Mouse (Mus musculus) lung, embryonic 14.5 days (tissue): ENCODE data around the gene Zfp597. TPM values are rescaled to one million over a fixed set of nuclear protein-coding genes. Genes with fewer than 3 reads are reported as not detected.
A peak's percentile ranks its signal among the peaks of the same experiment; 100 is the strongest.

Source experiments
- ATAC-seq: fragments of 200-750 bp; cut with Nextera tagmentation; 2 replicates; pipeline ENCODE4 v1.8.0; 2017; ENCODE audit warnings: mild to moderate bottlenecking, moderate TSS enrichment, moderate library complexity; ENCODE audit not compliant: insufficient read depth
- DNase-seq: peaks from one replicate; pipeline ENCODE4 v3.0.0-alpha.2; 2015
- H3K27ac ChIP-seq: fragments of 300-500 bp; sonication (generic); 2 replicates; pipeline ENCODE4 v1.5.1; 2014; ENCODE audit warnings: low read depth, mild to moderate bottlenecking, moderate library complexity
- H3K27me3 ChIP-seq: fragments of 300-500 bp; sonication (generic); 2 replicates; pipeline ENCODE4 v1.6.1; 2014; ENCODE audit warnings: low read length, control low read depth; ENCODE audit not compliant: insufficient read depth
- H3K36me3 ChIP-seq: fragments of 300-500 bp; sonication (generic); 2 replicates; pipeline ENCODE4 v1.6.1; 2014; ENCODE audit warnings: control low read depth; ENCODE audit not compliant: insufficient read depth
- H3K4me1 ChIP-seq: fragments of 300-500 bp; sonication (generic); 2 replicates; pipeline ENCODE4 v1.6.1; 2014; ENCODE audit warnings: antibody characterized with exemption, control low read depth; ENCODE audit not compliant: insufficient read depth
- H3K4me2 ChIP-seq: fragments of 300-500 bp; sonication (generic); 2 replicates; pipeline ENCODE4 v1.6.1; 2014; ENCODE audit warnings: mild to moderate bottlenecking
- H3K4me3 ChIP-seq: fragments of 300-500 bp; sonication (generic); 2 replicates; pipeline ENCODE4 v1.5.1; 2014; ENCODE audit warnings: low read depth, low read length
- H3K9ac ChIP-seq: fragments of 300-500 bp; sonication (generic); 2 replicates; pipeline ENCODE4 v1.6.1; 2014
- H3K9me3 ChIP-seq: fragments of 300-500 bp; sonication (generic); 2 replicates; pipeline ENCODE4 v1.6.1; 2016; ENCODE audit warnings: low read depth, low read length, control low read depth
- CTCF ChIP-seq: IDR thresholded peaks from 2 replicates; pipeline ENCODE4 v1.5.1; 2016; ENCODE audit warnings: antibody characterized with exemption, low read depth
- WGBS: fragments of 180-500 bp; shearing (Covaris S2); extraction: QIAGEN DNeasy Blood & Tissue Kit; methylation state at CpG from one replicate; pipeline ENCODE4 v1.1.7; 2014; 5-methylcytosine and 5-hydroxymethylcytosine counted together
- polyA plus RNA-seq: library from polyadenylated mRNA; unstranded; fragments of >200 nt; fragmentation: Nextera tagmentation; extraction: Ambion mirVana; gene quantifications from 2 replicates; pipeline ENCODE4 v1.2.1, GENCODE M21; 2014

Gene Zfp597
- polyA plus RNA-seq, 1 experiment from 2014 or later = 6.5 TPM

GRCm38 (mm10) chr16:3846711-3847518 is 37.4 kb downstream of the Zfp597 start, which contains the start of gene Zfp174:
TSS of gene Zfp174 (plus strand) at chr16:3847268.
- Histone ChIP-seq H3K9ac (peak within 1 kb of the TSS; percentile 70), H3K27ac (no peak within 1 kb of the TSS), H3K9me3 (no peaks in the 10 kb centered on the region), H3K36me3 (no peaks in the 10 kb centered on the region), H3K4me3 (peak within 1 kb of the TSS; percentile 62), H3K4me1 (0 out of 2 replicates have a peak, but pooled peaks cover 3% of the 10 kb centered on the region), H3K27me3 (no peaks in the 10 kb centered on the region), H3K4me2 (peak within 1 kb of the TSS; percentile 76)
- ATAC-seq = peak; percentile 99
- peak; percentile 25; the same call in 1 of the 2 replicates for TF ChIP-seq CTCF
- DNase-seq = peak; percentile 98
- WGBS = 2% methylated on average over 38 of the region's 38 CpGs

- H3K36me3 ChIP-seq = no peaks in the 10 kb centered on the region
- 0 out of 2 replicates have a peak, but pooled peaks cover 3% of the 10 kb centered on the region for H3K4me1 ChIP-seq
- 50% methylated on average over 1 of the region's 1 CpGs for whole genome bisulfite sequencing
- H3K9me3 ChIP-seq = no peaks in the 10 kb centered on the region
- ATAC-seq (no peak), DNase-seq (no peak)
- H3K27ac ChIP-seq = no peak overlapping the region
- no peak overlapping the region for H3K4me3 ChIP-seq
- H3K4me2 ChIP-seq = no peak overlapping the region
- H3K9ac ChIP-seq = no peak overlapping the region
- no peaks in the 10 kb centered on the region for H3K27me3 ChIP-seq
- TF ChIP-seq CTCF = no peak
Observed at GRCm38 (mm10) chr16:3843796-3844195, 40.6 kb downstream of the Zfp597 start.

- TF ChIP-seq CTCF = no peak
- DNase-seq (no peak), ATAC-seq (no peak)
- Histone ChIP-seq H3K4me3 (no peak overlapping the region), H3K4me1 (0 out of 2 replicates have a peak, but pooled peaks cover 3% of the 10 kb centered on the region), H3K27ac (no peak overlapping the region), H3K36me3 (no peaks in the 10 kb centered on the region), H3K4me2 (no peak overlapping the region), H3K27me3 (no peaks in the 10 kb centered on the region), H3K9ac (no peak overlapping the region), H3K9me3 (no peaks in the 10 kb centered on the region)
- 20% methylated on average over 4 of the region's 4 CpGs for WGBS
Observed at GRCm38 (mm10) chr16:3842989-3843388, 41.4 kb downstream of the Zfp597 start.

GRCm38 (mm10) chr16:3839157-3839885 is 45.0 kb downstream of the Zfp597 start:
- Histone ChIP-seq H3K9me3 (no peaks in the 10 kb centered on the region), H3K27me3 (no peaks in the 10 kb centered on the region), H3K4me3 (no peak overlapping the region), H3K9ac (no peak overlapping the region), H3K4me1 (no peaks in the 10 kb centered on the region), H3K36me3 (no peaks in the 10 kb centered on the region), H3K4me2 (no peak overlapping the region), H3K27ac (no peak overlapping the region)
- peak; percentile 35; the same call in 1 of the 2 replicates for ATAC-seq
- peak; percentile 59 for TF ChIP-seq CTCF
- peak; percentile 64 for DNase-seq
- 54% methylated on average over 17 of the region's 17 CpGs for WGBS

- Histone ChIP-seq H3K27me3 (no peaks in the 10 kb centered on the region), H3K4me2 (no peak overlapping the region), H3K9ac (no peak overlapping the region), H3K27ac (no peak overlapping the region), H3K36me3 (no peaks in the 10 kb centered on the region), H3K4me3 (no peak overlapping the region), H3K4me1 (no peaks in the 10 kb centered on the region), H3K9me3 (no peaks in the 10 kb centered on the region)
- no peak for ATAC-seq
- TF ChIP-seq CTCF = no peak
- WGBS = 68% methylated on average over 2 of the region's 2 CpGs
- no peak for DNase-seq
Observed at GRCm38 (mm10) chr16:3835461-3835860, 48.9 kb downstream of the Zfp597 start.

GRCm38 (mm10) chr16:3830588-3831109 is 53.7 kb downstream of the Zfp597 start, which contains the start of gene Olfr15:
TSS of gene Olfr15 (plus strand) at chr16:3830878.
- ATAC-seq (no peak), DNase-seq (peak; percentile 15)
- Histone ChIP-seq H3K9me3 (no peaks in the 10 kb centered on the region), H3K4me2 (no peak within 1 kb of the TSS), H3K27ac (no peak within 1 kb of the TSS), H3K4me3 (no peak within 1 kb of the TSS), H3K36me3 (no peaks in the 10 kb centered on the region), H3K4me1 (no peaks in the 10 kb centered on the region), H3K27me3 (no peaks in the 10 kb centered on the region), H3K9ac (no peak within 1 kb of the TSS)
- TF ChIP-seq CTCF = 0 out of 2 replicates have a peak, but pooled peaks have one; percentile 20

- no peak for TF ChIP-seq CTCF
- 75% methylated on average over 2 of the region's 2 CpGs for WGBS
- no peak overlapping the region for H3K9ac ChIP-seq
- H3K4me2 ChIP-seq = no peak overlapping the region
- no peaks in the 10 kb centered on the region for H3K4me1 ChIP-seq
- DNase-seq (no peak), ATAC-seq (no peak)
- H3K27me3 ChIP-seq = no peaks in the 10 kb centered on the region
- no peaks in the 10 kb centered on the region for H3K36me3 ChIP-seq
- no peak overlapping the region for H3K4me3 ChIP-seq
- H3K9me3 ChIP-seq = no peaks in the 10 kb centered on the region
- no peak overlapping the region for H3K27ac ChIP-seq
Observed at GRCm38 (mm10) chr16:3829727-3830126, 54.6 kb downstream of the Zfp597 start.
